Mouse (Mus musculus) kidney, embryonic 15.5 days (tissue): Measurements from ENCODE around the gene Ccdc85b. TPM values are rescaled to one million over a fixed set of nuclear protein-coding genes. Genes with fewer than 3 reads are reported as not detected.

Source experiments
- ATAC-seq: fragments of 200-750 bp; cut with Nextera tagmentation; replicated peaks from 2 replicates; pipeline ENCODE4 v1.8.0; 2017; ENCODE audit warnings: moderate TSS enrichment; ENCODE audit not compliant: low FRiP score
- H3K27ac ChIP-seq: fragments of 300-500 bp; sonication (generic); 2 replicates; pipeline ENCODE4 v1.5.1; 2015; ENCODE audit warnings: mild to moderate bottlenecking, inconsistent platforms
- H3K27me3 ChIP-seq: fragments of 300-500 bp; sonication (generic); 2 replicates; pipeline ENCODE4 v1.6.1; 2015; ENCODE audit warnings: inconsistent platforms
- H3K36me3 ChIP-seq: fragments of 300-500 bp; sonication (generic); 2 replicates; pipeline ENCODE4 v1.6.1; 2015; ENCODE audit warnings: inconsistent platforms
- H3K4me1 ChIP-seq: fragments of 300-500 bp; sonication (generic); 2 replicates; pipeline ENCODE4 v1.6.1; 2015; ENCODE audit warnings: inconsistent platforms
- H3K4me2 ChIP-seq: fragments of 300-500 bp; sonication (generic); 2 replicates; pipeline ENCODE4 v1.6.1; 2015; ENCODE audit warnings: moderate library complexity, mild to moderate bottlenecking, inconsistent platforms
- H3K4me3 ChIP-seq: fragments of 300-500 bp; sonication (generic); replicated peaks from 2 replicates; pipeline ENCODE4 v1.5.1; 2015; ENCODE audit warnings: mild to moderate bottlenecking, inconsistent platforms
- H3K9ac ChIP-seq: fragments of 300-500 bp; sonication (generic); 2 replicates; pipeline ENCODE4 v1.6.1; 2015; ENCODE audit warnings: mild to moderate bottlenecking, inconsistent platforms
- H3K9me3 ChIP-seq: fragments of 300-500 bp; sonication (generic); replicated peaks from 2 replicates; pipeline ENCODE4 v1.6.1; 2016; ENCODE audit warnings: inconsistent platforms
- WGBS: fragments of 180-500 bp; shearing (Covaris S2); methylation state at CpG from one replicate; pipeline ENCODE4 v1.1.7; 2015; ENCODE audit warnings: mixed read lengths; 5-methylcytosine and 5-hydroxymethylcytosine counted together
- polyA plus RNA-seq: library from polyadenylated mRNA; unstranded; fragments of >200 nt; fragmentation: Nextera tagmentation; extraction: Ambion mirVana; gene quantifications from 2 replicates; pipeline ENCODE4 v1.2.1, GENCODE M21; 2015

The Ccdc85b gene
- polyA plus RNA-seq, 1 experiment from 2014 or later: 11.3 TPM

DNA sequence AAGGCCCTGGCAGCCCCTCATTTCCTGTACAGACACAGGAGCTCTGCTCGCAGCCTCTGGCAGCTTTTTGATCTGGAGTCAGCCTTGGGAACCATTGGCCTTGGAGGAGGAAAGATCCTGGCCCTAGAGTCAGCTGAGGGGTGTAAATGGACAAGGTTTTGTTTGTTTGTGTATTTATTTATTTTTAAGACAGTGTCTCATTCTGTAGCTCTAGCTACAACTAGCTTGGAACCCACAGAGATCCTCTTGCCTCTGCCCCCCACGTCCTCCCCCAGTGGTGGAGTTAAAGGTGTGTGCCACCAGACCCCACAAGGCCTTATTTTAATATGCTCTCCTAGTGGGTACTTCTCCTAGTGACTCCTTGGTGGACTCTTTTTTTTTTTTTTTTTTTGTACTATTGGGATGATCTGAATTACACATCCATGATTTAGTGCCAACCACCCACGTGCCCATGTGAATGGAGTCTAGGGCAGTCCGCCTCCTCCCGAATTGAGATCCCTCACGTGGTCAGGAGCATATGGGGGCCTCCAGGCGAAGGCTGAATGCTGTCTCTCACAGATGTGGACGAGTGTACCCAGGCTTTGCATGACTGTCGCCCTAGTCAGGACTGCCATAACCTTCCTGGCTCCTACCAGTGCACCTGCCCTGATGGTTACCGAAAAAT, 19.4 kb upstream of the Ccdc85b start:
- Histone ChIP-seq H3K27me3 (no peaks in the 10 kb centered on the region), H3K4me3 (no peak overlapping the region), H3K4me2 (0 out of 2 replicates have a peak overlapping the region, but pooled peaks have one; percentile 21), H3K4me1 (peaks cover 44% of the 10 kb centered on the region), H3K9me3 (no peaks in the 10 kb centered on the region), H3K36me3 (peaks cover 61% of the 10 kb centered on the region), H3K9ac (peak overlapping the region; percentile 10; the same call in 1 of the 2 replicates), H3K27ac (0 out of 2 replicates have a peak overlapping the region, but pooled peaks have one; percentile 13)
- 81% methylated on average over 10 of the region's 10 CpGs for WGBS
- no peak for ATAC-seq

- peak overlapping the region; percentile 93 for H3K4me2 ChIP-seq
- peaks cover 42% of the 10 kb centered on the region for H3K36me3 ChIP-seq
- peaks cover 44% of the 10 kb centered on the region for H3K4me1 ChIP-seq
- no peaks in the 10 kb centered on the region for H3K9me3 ChIP-seq
- 0 out of 2 replicates have a peak, but pooled peaks have one; percentile 7 for ATAC-seq
- WGBS: 12% methylated on average over 13 of the region's 13 CpGs
- H3K9ac ChIP-seq: peak overlapping the region; percentile 73
- peak overlapping the region; percentile 69 for H3K4me3 ChIP-seq
- no peaks in the 10 kb centered on the region for H3K27me3 ChIP-seq
- H3K27ac ChIP-seq: peak overlapping the region; percentile 93
Measured at GRCm38 (mm10) chr19:5475069-5475714, 17.5 kb upstream of the Ccdc85b start.

DNA sequence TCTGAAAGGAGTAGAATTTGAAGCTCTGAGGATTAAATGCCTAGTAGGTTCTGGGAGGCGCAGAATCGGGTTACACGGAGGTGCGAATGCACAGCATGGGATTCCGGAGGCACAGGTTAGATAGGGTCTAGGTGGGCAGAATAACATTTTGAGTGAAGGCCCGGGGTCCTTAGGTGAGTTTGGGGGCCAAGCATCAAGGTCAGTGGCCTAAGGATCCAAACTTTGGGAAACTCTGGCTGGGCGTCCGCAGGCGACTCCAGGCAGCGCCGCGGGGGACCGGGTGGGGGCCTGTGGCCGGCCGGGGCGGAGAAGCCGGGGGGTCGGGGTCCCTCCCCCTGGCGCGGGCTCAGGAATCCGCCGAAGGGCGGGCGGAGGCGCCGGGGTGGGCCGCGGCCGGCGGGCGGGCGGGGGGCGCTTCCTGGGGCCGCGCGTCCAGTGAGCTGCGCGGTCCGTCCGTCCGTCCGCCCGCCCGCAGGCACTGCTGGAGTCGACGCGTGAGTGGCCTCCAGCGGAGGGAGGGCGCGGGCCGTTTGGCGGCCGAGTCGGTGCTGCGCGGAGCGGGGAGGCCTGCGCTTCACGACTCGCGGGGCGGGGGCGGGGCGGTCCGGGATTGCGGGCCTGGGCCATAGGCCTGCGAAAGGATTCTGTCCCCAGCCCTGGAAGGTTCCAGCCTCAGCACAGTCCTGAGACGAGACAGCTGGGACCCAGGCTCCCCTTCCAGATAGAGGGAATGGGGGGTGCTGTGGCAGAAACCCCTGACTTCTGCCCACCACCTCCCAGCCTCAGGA, 16.8 kb upstream of the Ccdc85b start:
- Histone ChIP-seq H3K9me3 (no peaks in the 10 kb centered on the region), H3K9ac (peak overlapping the region; percentile 73), H3K27ac (peak overlapping the region; percentile 93), H3K4me3 (peak overlapping the region; percentile 69), H3K4me1 (peaks cover 44% of the 10 kb centered on the region), H3K27me3 (no peaks in the 10 kb centered on the region), H3K4me2 (peak overlapping the region; percentile 93), H3K36me3 (peaks cover 35% of the 10 kb centered on the region)
- WGBS: under 1% methylated on average over 49 of the region's 68 CpGs
- ATAC-seq: peak; percentile 65

DNA sequence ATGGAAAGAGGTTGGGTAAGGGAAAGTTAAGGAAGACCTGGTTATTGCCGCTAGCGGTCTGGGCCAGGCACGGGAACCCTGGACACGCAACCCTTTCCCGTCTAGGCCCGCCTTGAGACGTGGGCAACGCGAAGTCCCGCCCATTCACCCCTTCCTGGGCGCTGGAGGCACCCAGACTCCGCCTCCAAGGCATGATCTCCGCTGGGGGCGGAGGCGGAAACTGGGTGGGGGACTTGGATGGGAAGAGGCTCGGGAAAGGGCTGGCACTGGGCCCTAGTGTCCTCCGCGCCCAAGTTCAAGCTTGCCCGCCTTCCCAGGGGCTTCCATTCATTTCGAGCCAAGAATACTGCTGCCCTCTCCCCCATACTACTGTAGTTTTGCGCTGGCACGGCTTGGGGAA, 16.0 kb upstream of the Ccdc85b start, which contains the start of gene Efemp2:
Efemp2 (plus strand) TSS at position 235 of the 400 bp plus-strand sequence.
- Histone ChIP-seq H3K4me1 (peaks cover 44% of the 10 kb centered on the region), H3K4me2 (peak within 1 kb of the TSS; percentile 93), H3K27me3 (no peaks in the 10 kb centered on the region), H3K9ac (peak within 1 kb of the TSS; percentile 73), H3K27ac (peak within 1 kb of the TSS; percentile 93), H3K9me3 (no peaks in the 10 kb centered on the region), H3K4me3 (peak within 1 kb of the TSS; percentile 69), H3K36me3 (peaks cover 27% of the 10 kb centered on the region)
- ATAC-seq: peak; percentile 71
- WGBS: 0% methylated on average over 22 of the region's 22 CpGs

- H3K4me2 ChIP-seq: peak overlapping the region; percentile 93
- H3K9ac ChIP-seq: no peak overlapping the region
- 78% methylated on average over 3 of the region's 3 CpGs for WGBS
- no peaks in the 10 kb centered on the region for H3K9me3 ChIP-seq
- H3K4me1 ChIP-seq: peaks cover 42% of the 10 kb centered on the region
- H3K27me3 ChIP-seq: no peaks in the 10 kb centered on the region
- peak overlapping the region; percentile 93; the same call in 1 of the 2 replicates for H3K27ac ChIP-seq
- H3K4me3 ChIP-seq: peak overlapping the region; percentile 69; the same call in 1 of the 2 replicates
- ATAC-seq: no peak
- peaks cover 20% of the 10 kb centered on the region for H3K36me3 ChIP-seq
Measured at GRCm38 (mm10) chr19:5472857-5473256, 15.2 kb upstream of the Ccdc85b start.

- no peak for ATAC-seq
- H3K9ac ChIP-seq: no peak overlapping the region
Measured at GRCm38 (mm10) chr19:5471846-5472245, 14.2 kb upstream of the Ccdc85b start.

GRCm38 (mm10) chr19:5468374-5468773, 10.7 kb upstream of the Ccdc85b start, which contains the start of gene Ctsw:
Gene Ctsw, minus strand, starts transcription at chr19:5468507.
- no peaks in the 10 kb centered on the region for H3K9me3 ChIP-seq
- ATAC-seq: no peak
- WGBS: 53% methylated on average over 5 of the region's 5 CpGs

More at GRCm38 (mm10) chr19:5471846-5472245, 14.2 kb upstream of the Ccdc85b start:
- Histone ChIP-seq H3K4me2 (no peak overlapping the region), H3K9me3 (no peaks in the 10 kb centered on the region), H3K27me3 (no peaks in the 10 kb centered on the region), H3K4me1 (peaks cover 34% of the 10 kb centered on the region), H3K36me3 (peaks cover 20% of the 10 kb centered on the region), H3K27ac (no peak overlapping the region), H3K4me3 (no peak overlapping the region)
- 55% methylated on average over 5 of the region's 5 CpGs for WGBS

DNA sequence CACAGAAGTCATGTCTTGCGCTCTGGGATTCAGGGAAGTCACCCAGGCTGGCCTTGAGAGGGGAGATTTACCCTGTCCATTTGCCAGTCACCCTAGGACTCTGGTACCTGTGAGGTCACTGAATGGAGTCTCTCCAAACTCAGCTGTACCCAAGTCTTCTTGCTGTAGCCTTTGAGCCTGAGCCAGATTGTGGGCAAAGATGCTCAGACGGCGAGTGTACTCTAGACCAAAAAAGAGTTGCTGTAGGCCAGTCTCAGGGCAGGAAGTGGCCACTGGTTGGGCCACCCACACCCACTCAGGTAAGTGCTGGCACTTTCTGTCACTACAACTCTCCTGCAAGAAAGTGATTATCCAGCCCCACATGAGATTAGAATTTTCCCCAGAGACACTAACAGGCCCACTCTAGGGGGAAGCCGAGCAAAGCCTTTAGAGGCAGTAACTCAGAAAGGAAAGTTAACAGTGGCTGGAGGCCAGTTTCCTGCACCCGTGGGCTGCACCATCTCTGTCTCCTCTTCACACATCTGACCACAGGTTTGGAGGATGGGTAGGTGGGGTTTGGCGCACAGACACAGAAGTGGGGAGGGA, 9.3 kb upstream of the Ccdc85b start:
- Histone ChIP-seq H3K36me3 (peaks cover 60% of the 10 kb centered on the region), H3K4me1 (peaks cover 10% of the 10 kb centered on the region), H3K4me2 (no peak overlapping the region), H3K4me3 (no peak overlapping the region), H3K27ac (no peak overlapping the region), H3K9me3 (no peaks in the 10 kb centered on the region), H3K9ac (no peak overlapping the region), H3K27me3 (no peaks in the 10 kb centered on the region)
- 93% methylated on average over 6 of the region's 6 CpGs for WGBS
- no peak for ATAC-seq

More at GRCm38 (mm10) chr19:5468374-5468773, 10.7 kb upstream of the Ccdc85b start, which contains the start of gene Ctsw:
- no peak within 1 kb of the TSS for H3K4me2 ChIP-seq
- H3K4me1 ChIP-seq: peaks cover 15% of the 10 kb centered on the region
- H3K36me3 ChIP-seq: peaks cover 46% of the 10 kb centered on the region
- no peak within 1 kb of the TSS for H3K27ac ChIP-seq
- H3K9ac ChIP-seq: no peak within 1 kb of the TSS
- no peaks in the 10 kb centered on the region for H3K27me3 ChIP-seq
- H3K4me3 ChIP-seq: no peak within 1 kb of the TSS

- H3K27ac ChIP-seq: no peak overlapping the region
- WGBS: 96% methylated on average over 8 of the region's 8 CpGs
- no peaks in the 10 kb centered on the region for H3K27me3 ChIP-seq
- no peaks in the 10 kb centered on the region for H3K9me3 ChIP-seq
- no peak overlapping the region for H3K9ac ChIP-seq
- H3K4me3 ChIP-seq: no peak overlapping the region
- H3K4me1 ChIP-seq: peaks cover 24% of the 10 kb centered on the region
- no peak overlapping the region for H3K4me2 ChIP-seq
- ATAC-seq: no peak
- H3K36me3 ChIP-seq: peaks cover 63% of the 10 kb centered on the region
Measured at GRCm38 (mm10) chr19:5465037-5465436, 7.3 kb upstream of the Ccdc85b start.

DNA sequence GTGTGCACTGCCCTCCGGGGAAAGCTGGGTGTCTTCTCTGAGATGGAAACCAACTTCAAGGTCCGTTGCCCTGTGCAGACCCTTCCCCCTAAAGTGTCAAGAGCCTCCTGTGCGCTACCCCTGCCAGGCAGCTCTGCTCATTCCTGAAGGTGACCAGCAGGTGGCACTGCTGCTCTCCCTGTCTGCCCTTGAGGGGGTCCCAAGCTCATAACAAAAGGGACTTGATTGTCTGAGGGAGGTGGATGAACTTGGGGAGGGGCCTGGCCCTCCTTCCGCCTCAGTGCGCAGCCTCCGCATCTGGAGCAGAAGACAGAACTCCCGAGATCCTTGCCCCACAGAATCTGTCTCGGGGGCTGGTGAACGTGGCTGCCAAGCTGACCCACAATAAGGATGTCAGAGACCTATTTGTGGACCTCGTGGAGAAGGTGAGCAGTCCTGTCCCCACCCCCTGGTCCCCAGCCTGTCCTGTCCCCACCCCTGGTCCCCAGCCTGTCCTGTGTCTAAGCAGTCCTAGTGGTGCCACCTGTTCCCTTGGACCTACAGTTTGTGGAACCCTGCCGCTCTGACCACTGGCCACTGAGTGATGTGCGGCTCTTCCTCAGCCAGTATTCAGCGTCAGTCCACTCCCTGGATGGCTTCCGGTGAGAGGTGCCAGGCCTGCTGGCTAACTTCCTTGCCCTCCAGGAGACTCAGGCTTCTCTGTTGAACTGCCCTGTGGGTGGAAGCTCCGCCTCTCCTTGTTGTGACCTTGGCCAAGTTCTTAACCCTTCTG, 6.3 kb upstream of the Ccdc85b start:
- peak; percentile 27; the same call in 1 of the 2 replicates for ATAC-seq
- H3K4me3 ChIP-seq: peak overlapping the region; percentile 28
- H3K36me3 ChIP-seq: peaks cover 63% of the 10 kb centered on the region

More for the DNA sequence above, 6.3 kb upstream of the Ccdc85b start:
- Histone ChIP-seq H3K4me2 (peak overlapping the region; percentile 47), H3K9ac (peak overlapping the region; percentile 38; the same call in 1 of the 2 replicates), H3K4me1 (peaks cover 28% of the 10 kb centered on the region), H3K27ac (peak overlapping the region; percentile 72), H3K27me3 (0 out of 2 replicates have a peak, but pooled peaks cover 2% of the 10 kb centered on the region), H3K9me3 (no peaks in the 10 kb centered on the region)
- 35% methylated on average over 15 of the region's 15 CpGs for WGBS
